Mouse (Mus musculus) embryonic facial prominence, embryonic 10.5 days (tissue): ENCODE measurements around the gene Fabp6. TPM values are rescaled to one million over a fixed set of nuclear protein-coding genes. Genes with fewer than 3 reads are reported as not detected.

Experiments used
- DNase-seq: peaks from one replicate; pipeline ENCODE4 v3.0.0-alpha.2; 2017; ENCODE audit warnings: low spot score
- H3K27ac ChIP-seq: fragments of 300-500 bp; sonication (generic); replicated peaks from 2 replicates; pipeline ENCODE4 v1.5.1; 2016; ENCODE audit warnings: mild to moderate bottlenecking
- H3K27me3 ChIP-seq: fragments of 300-500 bp; sonication (generic); replicated peaks from 2 replicates; pipeline ENCODE4 v1.6.1; 2016; ENCODE audit warnings: low read depth, mild to moderate bottlenecking; ENCODE audit not compliant: poor library complexity, severe bottlenecking
- H3K36me3 ChIP-seq: fragments of 300-500 bp; sonication (generic); replicated peaks from 2 replicates; pipeline ENCODE4 v1.6.1; 2016; ENCODE audit warnings: mild to moderate bottlenecking, moderate library complexity
- H3K4me1 ChIP-seq: fragments of 300-500 bp; sonication (generic); 2 replicates; pipeline ENCODE4 v1.6.1; 2016
- H3K4me3 ChIP-seq: fragments of 300-500 bp; sonication (generic); 2 replicates; pipeline ENCODE4 v1.5.1; 2016; ENCODE audit warnings: mild to moderate bottlenecking, moderate library complexity
- H3K9me3 ChIP-seq: fragments of 300-500 bp; sonication (generic); 2 replicates; pipeline ENCODE4 v1.6.1; 2016; ENCODE audit warnings: mild to moderate bottlenecking
- WGBS: fragments of 180-500 bp; shearing (Covaris S2); methylation state at CpG from one replicate; pipeline ENCODE4 v1.1.7; 2016; 5-methylcytosine and 5-hydroxymethylcytosine counted together
- polyA plus RNA-seq: library from polyadenylated mRNA; unstranded; fragments of >200 nt; fragmentation: Nextera tagmentation; extraction: Ambion mirVana; gene quantifications from 2 replicates; pipeline ENCODE4 v1.2.1, GENCODE M21; 2016

The Fabp6 gene
- not detected in 2 replicates for polyA plus RNA-seq

DNA sequence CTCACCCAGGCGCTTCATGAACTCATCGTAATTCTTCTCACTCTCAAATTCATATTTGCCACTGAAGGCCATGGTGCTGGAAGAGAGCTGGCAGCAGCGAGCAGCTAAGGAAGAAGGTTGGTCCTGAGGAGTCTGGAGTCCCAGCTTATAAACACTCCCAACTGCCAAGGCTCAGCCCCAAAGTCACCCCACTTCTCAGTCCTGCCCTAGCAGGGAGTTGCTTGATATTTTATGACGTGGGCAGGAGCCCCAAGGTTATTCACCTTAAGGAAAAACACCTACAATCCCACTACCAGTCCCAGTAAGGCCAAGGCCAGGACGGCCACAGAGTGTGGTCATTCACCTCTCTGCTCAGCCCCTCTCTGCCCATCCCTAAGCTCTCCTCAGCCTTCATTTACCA is at the start of gene Fabp6:
Gene Fabp6 (minus strand): TSS at position 101 of the 400 bp plus-strand sequence.
- H3K4me3 ChIP-seq, result no peak within 1 kb of the TSS
- no peaks in the 10 kb centered on the region for H3K4me1 ChIP-seq
- no peaks in the 10 kb centered on the region for H3K9me3 ChIP-seq
- H3K27me3 ChIP-seq, result no peaks in the 10 kb centered on the region
- DNase-seq, result no peak
- no peak within 1 kb of the TSS for H3K27ac ChIP-seq
- H3K36me3 ChIP-seq, result no peaks in the 10 kb centered on the region
- WGBS, result 88% methylated on average over 5 of the region's 5 CpGs

- Histone ChIP-seq H3K27me3 (no peaks in the 10 kb centered on the region), H3K4me1 (peaks cover 13% of the 10 kb centered on the region), H3K9me3 (no peaks in the 10 kb centered on the region; the same call in 1 of the 2 replicates), H3K4me3 (no peak overlapping the region), H3K27ac (no peak overlapping the region), H3K36me3 (no peaks in the 10 kb centered on the region)
- DNase-seq, result no peak
- WGBS, result 90% methylated on average over 3 of the region's 3 CpGs
These were observed 43.9 kb upstream of the Fabp6 start for GRCm38 (mm10) chr11:43645286-43645685.

DNA sequence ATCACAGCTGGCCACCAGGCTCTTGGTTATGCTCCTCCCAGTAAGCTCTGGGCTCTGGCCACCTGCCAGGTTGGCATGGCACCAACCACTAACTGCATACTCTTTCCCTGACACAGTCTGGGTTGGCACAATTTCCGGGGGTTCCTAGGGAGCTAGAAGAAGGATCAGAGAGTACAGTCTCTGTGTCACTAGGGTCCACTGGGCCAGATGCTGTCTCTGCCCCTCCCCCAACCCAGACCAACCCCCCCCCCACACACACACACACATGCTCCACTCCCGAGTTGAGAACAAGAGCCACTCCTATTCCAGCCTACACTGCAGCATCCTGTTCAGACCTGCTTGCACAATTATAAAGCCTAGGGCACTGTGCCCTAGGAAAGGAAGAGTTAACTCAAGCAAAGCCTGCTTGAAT is 41.8 kb upstream of the Fabp6 start:
- Histone ChIP-seq H3K4me3 (no peak overlapping the region), H3K27me3 (no peaks in the 10 kb centered on the region), H3K9me3 (peaks cover 6% of the 10 kb centered on the region; the same call in 1 of the 2 replicates), H3K36me3 (no peaks in the 10 kb centered on the region), H3K27ac (peak overlapping the region; percentile 62), H3K4me1 (peaks cover 13% of the 10 kb centered on the region)
- 50% methylated on average over 2 of the region's 2 CpGs for WGBS
- no peak for DNase-seq

GRCm38 (mm10) chr11:43638486-43638885 is 37.1 kb upstream of the Fabp6 start:
- H3K4me3 ChIP-seq, result no peak overlapping the region
- no peak for DNase-seq
- 96% methylated on average over 3 of the region's 3 CpGs for WGBS
- no peaks in the 10 kb centered on the region for H3K27me3 ChIP-seq
- no peaks in the 10 kb centered on the region for H3K36me3 ChIP-seq
- H3K9me3 ChIP-seq, result 0 out of 2 replicates have a peak, but pooled peaks cover 6% of the 10 kb centered on the region
- H3K4me1 ChIP-seq, result peaks cover 18% of the 10 kb centered on the region
- no peak overlapping the region for H3K27ac ChIP-seq

- H3K27me3 ChIP-seq, result no peaks in the 10 kb centered on the region
These were observed 35.4 kb upstream of the Fabp6 start for GRCm38 (mm10) chr11:43636761-43637160.

DNA sequence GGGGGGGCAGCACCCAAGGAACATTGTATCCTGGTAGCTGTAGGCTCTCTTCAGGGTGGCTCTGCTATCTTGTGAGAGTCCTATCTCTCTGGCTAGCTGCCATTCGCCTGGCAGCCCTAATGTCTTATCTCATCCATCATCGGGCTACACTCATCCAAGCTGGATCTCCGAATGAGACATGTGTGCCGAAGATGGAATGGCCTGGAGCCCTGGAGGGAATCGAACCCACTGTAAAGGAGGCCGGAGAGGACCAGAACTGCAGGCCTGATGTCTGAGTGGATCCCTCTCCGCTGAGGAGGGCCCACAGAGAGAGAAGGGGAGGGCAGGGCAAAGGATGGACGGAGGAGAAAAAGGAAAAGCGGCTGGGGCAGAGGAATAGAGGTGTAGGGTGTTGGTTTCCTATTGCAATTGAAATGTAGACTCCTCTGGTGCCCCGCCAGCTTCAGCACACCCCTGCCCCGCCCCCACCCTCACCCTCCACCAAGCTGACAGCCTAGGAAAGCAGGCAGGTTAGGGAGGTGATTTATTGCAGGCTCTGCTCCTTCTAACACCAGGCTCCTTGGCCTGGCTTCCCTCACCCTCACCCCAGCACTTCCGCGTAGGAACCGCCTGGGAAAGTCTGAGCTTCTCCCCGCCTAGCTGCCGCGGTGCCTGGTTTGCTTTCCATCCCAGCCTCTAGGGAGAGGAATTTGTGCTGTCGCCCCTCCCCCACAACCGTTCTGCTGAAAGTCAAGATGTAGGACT is 32.5 kb upstream of the Fabp6 start:
- Histone ChIP-seq H3K27ac (peak overlapping the region; percentile 77), H3K4me1 (peaks cover 24% of the 10 kb centered on the region), H3K9me3 (no peaks in the 10 kb centered on the region), H3K27me3 (no peaks in the 10 kb centered on the region), H3K36me3 (no peaks in the 10 kb centered on the region), H3K4me3 (peak overlapping the region; percentile 33)
- WGBS, result 27% methylated on average over 19 of the region's 19 CpGs
- DNase-seq, result peak; percentile 76

More at GRCm38 (mm10) chr11:43636761-43637160, 35.4 kb upstream of the Fabp6 start:
- Histone ChIP-seq H3K9me3 (0 out of 2 replicates have a peak, but pooled peaks cover 6% of the 10 kb centered on the region), H3K4me1 (peaks cover 24% of the 10 kb centered on the region), H3K4me3 (no peak overlapping the region), H3K27ac (no peak overlapping the region), H3K36me3 (no peaks in the 10 kb centered on the region)
- no peak for DNase-seq
- 85% methylated on average over 4 of the region's 4 CpGs for WGBS

DNA sequence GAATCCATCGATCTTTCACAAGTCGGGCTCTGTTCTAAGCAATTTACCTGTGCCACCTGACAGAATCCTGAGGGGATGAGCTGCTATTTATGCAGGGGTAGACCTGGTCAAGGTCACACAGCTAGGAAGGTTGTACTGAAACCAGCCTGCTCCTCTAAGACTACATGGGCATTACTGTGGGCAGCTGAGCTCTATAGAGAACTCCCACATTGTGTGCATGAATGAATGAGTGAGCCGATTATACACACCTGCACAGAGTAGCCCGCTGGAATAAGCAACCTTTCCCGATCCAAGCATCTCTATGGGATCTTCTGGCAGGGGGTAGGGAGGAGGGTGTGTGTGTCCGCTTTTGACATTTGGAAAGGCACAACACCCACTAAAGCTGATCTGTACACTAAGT is 31.8 kb upstream of the Fabp6 start:
- Histone ChIP-seq H3K27ac (0 out of 2 replicates have a peak overlapping the region, but pooled peaks have one; percentile 77), H3K4me1 (peaks cover 24% of the 10 kb centered on the region), H3K36me3 (no peaks in the 10 kb centered on the region), H3K9me3 (no peaks in the 10 kb centered on the region), H3K27me3 (no peaks in the 10 kb centered on the region), H3K4me3 (no peak overlapping the region)
- no peak for DNase-seq
- 83% methylated on average over 6 of the region's 6 CpGs for whole genome bisulfite sequencing

- Histone ChIP-seq H3K36me3 (no peaks in the 10 kb centered on the region), H3K27ac (peak overlapping the region; percentile 24; the same call in 1 of the 2 replicates), H3K4me1 (peaks cover 24% of the 10 kb centered on the region), H3K27me3 (no peaks in the 10 kb centered on the region), H3K4me3 (no peak overlapping the region), H3K9me3 (no peaks in the 10 kb centered on the region)
- 50% methylated on average over 4 of the region's 4 CpGs for WGBS
- no peak for DNase-seq
These were observed 31.2 kb upstream of the Fabp6 start for GRCm38 (mm10) chr11:43632566-43632965.

DNA sequence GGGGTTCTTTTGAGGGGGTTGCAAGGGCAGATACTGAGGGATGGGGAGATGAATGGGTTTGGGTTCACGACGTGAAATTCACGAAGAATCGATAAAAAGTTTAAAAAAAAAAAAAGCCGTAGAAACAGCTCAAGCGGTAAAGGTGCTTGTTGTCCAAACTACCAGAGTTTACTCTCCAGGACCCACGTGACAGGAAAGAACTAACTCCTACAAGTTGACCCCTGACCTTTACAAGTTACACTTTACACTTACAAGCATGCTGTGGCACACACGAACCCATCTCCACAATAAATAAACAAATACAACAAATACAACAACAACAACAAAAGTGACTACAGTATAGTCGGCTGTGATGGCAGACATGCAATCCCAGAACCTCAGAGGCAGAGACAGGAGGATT is 30.3 kb upstream of the Fabp6 start:
- no peak for DNase-seq
- Histone ChIP-seq H3K4me1 (peaks cover 31% of the 10 kb centered on the region), H3K9me3 (no peaks in the 10 kb centered on the region), H3K27me3 (no peaks in the 10 kb centered on the region), H3K4me3 (no peak overlapping the region), H3K27ac (no peak overlapping the region), H3K36me3 (no peaks in the 10 kb centered on the region)
- WGBS, result 85% methylated on average over 9 of the region's 9 CpGs

- no peaks in the 10 kb centered on the region for H3K9me3 ChIP-seq
- peak overlapping the region; percentile 40 for H3K4me3 ChIP-seq
- 32% methylated on average over 18 of the region's 18 CpGs for WGBS
- peaks cover 17% of the 10 kb centered on the region for H3K4me1 ChIP-seq
- no peaks in the 10 kb centered on the region for H3K27me3 ChIP-seq
- peak overlapping the region; percentile 57; the same call in 1 of the 2 replicates for H3K27ac ChIP-seq
- DNase-seq, result no peak
- no peaks in the 10 kb centered on the region for H3K36me3 ChIP-seq
These were observed 25.7 kb upstream of the Fabp6 start for GRCm38 (mm10) chr11:43626927-43627645.

GRCm38 (mm10) chr11:43626300-43626926 is 25.1 kb upstream of the Fabp6 start:
- WGBS, result 8% methylated on average over 12 of the region's 12 CpGs
- H3K36me3 ChIP-seq, result no peaks in the 10 kb centered on the region
- peak; percentile 24 for DNase-seq
- no peaks in the 10 kb centered on the region for H3K27me3 ChIP-seq
- peak overlapping the region; percentile 40 for H3K4me3 ChIP-seq
- no peaks in the 10 kb centered on the region for H3K9me3 ChIP-seq
- peak overlapping the region; percentile 57 for H3K27ac ChIP-seq
- peaks cover 17% of the 10 kb centered on the region for H3K4me1 ChIP-seq

- H3K27ac ChIP-seq, result no peak overlapping the region
- no peaks in the 10 kb centered on the region for H3K36me3 ChIP-seq
- no peaks in the 10 kb centered on the region for H3K27me3 ChIP-seq
- no peak overlapping the region for H3K4me3 ChIP-seq
- DNase-seq, result no peak
- no peaks in the 10 kb centered on the region for H3K9me3 ChIP-seq
- H3K4me1 ChIP-seq, result peaks cover 17% of the 10 kb centered on the region
- WGBS, result 89% methylated on average over 1 of the region's 1 CpGs
These were observed 23.0 kb upstream of the Fabp6 start for GRCm38 (mm10) chr11:43624341-43624740.
